Mouse (Mus musculus) myocyte (in vitro differentiated cells): Measurements from ENCODE around the gene Zcchc14.

Experiments
- CEBPB ChIP-seq: IDR thresholded peaks from 2 replicates; pipeline ENCODE4 v1.6.1; 2011; ENCODE audit warnings: mild to moderate bottlenecking, moderate library complexity; ENCODE audit not compliant: poor library complexity, insufficient read depth, severe bottlenecking
- MAX ChIP-seq: IDR thresholded peaks from one replicate; pipeline ENCODE4 v1.6.1; 2011; ENCODE audit warnings: low read depth, mild to moderate bottlenecking, control low read depth
- MYOD1 ChIP-seq, 3 experiments: IDR thresholded peaks; one replicate each; pipeline ENCODE4 v1.6.1; 2011; ENCODE audit warnings: control low read depth in 2 of 3, low read depth in 2 of 3, mild to moderate bottlenecking in 2 of 3, moderate library complexity in 1 of 3; ENCODE audit not compliant: insufficient read length in 2 of 3, control insufficient read depth in 1 of 3
- MYOG ChIP-seq, 3 experiments: IDR thresholded peaks; one replicate each; pipeline ENCODE4 v1.6.1; 2011; ENCODE audit warnings: control low read depth in 2 of 3, low read depth in 2 of 3, mild to moderate bottlenecking in 2 of 3; ENCODE audit not compliant: insufficient read length in 2 of 3, control insufficient read depth in 1 of 3, insufficient read depth in 1 of 3
- POLR2A ChIP-seq: IDR thresholded peaks from one replicate; pipeline ENCODE4 v1.6.1; 2011; ENCODE audit warnings: low read depth, mild to moderate bottlenecking, control low read depth, moderate library complexity; ENCODE audit not compliant: insufficient read length
- POLR2AphosphoS2 ChIP-seq: IDR thresholded peaks from one replicate; pipeline ENCODE4 v1.6.1; 2011; ENCODE audit warnings: low read depth, control low read depth; ENCODE audit not compliant: insufficient read length
- SRF ChIP-seq: IDR thresholded peaks from one replicate; pipeline ENCODE4 v1.6.1; 2011; ENCODE audit warnings: low read depth; ENCODE audit not compliant: control insufficient read depth, insufficient read length
- TCF12 ChIP-seq: IDR thresholded peaks from one replicate; pipeline ENCODE4 v1.6.1; 2011; ENCODE audit warnings: mild to moderate bottlenecking, control low read depth; ENCODE audit not compliant: poor library complexity, insufficient read depth, severe bottlenecking
- TCF3 ChIP-seq: IDR thresholded peaks from one replicate; pipeline ENCODE4 v1.6.1; 2011; ENCODE audit warnings: low read depth, control low read depth; ENCODE audit not compliant: insufficient read length
- USF1 ChIP-seq: IDR thresholded peaks from one replicate; pipeline ENCODE4 v1.6.1; 2011; ENCODE audit warnings: low read depth, mild to moderate bottlenecking, control low read depth, moderate library complexity

DNA sequence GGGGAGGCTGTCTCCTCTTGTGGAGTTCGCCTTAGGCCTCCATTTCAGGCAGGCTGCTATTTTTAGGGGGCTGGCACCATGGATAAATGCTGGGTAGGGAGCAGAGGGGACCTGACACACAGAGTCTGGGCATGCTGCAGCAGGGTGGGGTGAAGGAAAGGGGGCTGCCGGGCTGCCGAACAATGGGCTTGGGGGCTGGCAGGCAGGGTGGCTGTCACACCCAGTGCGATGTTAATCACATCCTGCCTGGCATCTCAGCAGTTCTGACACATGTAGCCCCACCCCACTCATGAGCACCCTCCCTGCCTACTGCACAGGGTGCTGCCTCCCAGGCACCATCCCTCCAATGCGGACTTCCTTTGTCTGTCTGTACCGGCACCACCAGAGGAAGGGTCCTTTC, 15.9 kb upstream of the Zcchc14 start:
- peak in 1 of 3 experiments; percentile 5 for TF ChIP-seq MYOG (IDR thresholded peaks at IDR 0.05; ENCODE audit: control insufficient read depth in 1 of 3, insufficient read depth in 1 of 3, insufficient read length in 2 of 3, low read depth in 2 of 3)
- TF ChIP-seq USF1: no peak
- TF ChIP-seq MYOD1 (IDR thresholded peaks at IDR 0.05; ENCODE audit: control insufficient read depth in 1 of 3, insufficient read length in 2 of 3, low read depth in 2 of 3): peak in 1 of 3 experiments; percentile 45
- no peak for TF ChIP-seq TCF3
- peak; percentile 83 for TF ChIP-seq POLR2A
- no peak for TF ChIP-seq MAX
- TF ChIP-seq CEBPB: no peak
- peak; percentile 88 for TF ChIP-seq POLR2AphosphoS2
- no peak for TF ChIP-seq SRF
- TF ChIP-seq TCF12: no peak
